Mouse (Mus musculus) erythroblast, embryonic 14.5 days (primary cell): ENCODE measurements around the gene Ak8. TPM values are rescaled to one million over a fixed set of nuclear protein-coding genes. Genes with fewer than 3 reads are reported as not detected.

ENCODE experiments used
- H3K27me3 ChIP-seq: 2 replicates; pipeline ENCODE4 v1.6.1; 2012; ENCODE audit warnings: inconsistent platforms; ENCODE audit not compliant: control insufficient read depth
- H3K36me3 ChIP-seq: 2 replicates; pipeline ENCODE4 v1.6.1; 2012; ENCODE audit warnings: mild to moderate bottlenecking, inconsistent platforms; ENCODE audit not compliant: control insufficient read depth
- H3K4me1 ChIP-seq: 2 replicates; pipeline ENCODE4 v1.6.1; 2012; ENCODE audit warnings: inconsistent platforms; ENCODE audit not compliant: control insufficient read depth
- H3K4me3 ChIP-seq: replicated peaks from 2 replicates; pipeline ENCODE3; 2012; ENCODE audit warnings: moderate library complexity, mild to moderate bottlenecking, inconsistent platforms
- H3K9me3 ChIP-seq: 2 replicates; pipeline ENCODE4 v1.6.1; 2012; ENCODE audit warnings: low read length, inconsistent platforms, mixed read lengths; ENCODE audit not compliant: control insufficient read depth
- GATA1 ChIP-seq: IDR thresholded peaks from 2 replicates; pipeline ENCODE4 v1.6.1; 2012; ENCODE audit warnings: low read length, inconsistent platforms, mixed read lengths
- TAL1 ChIP-seq: IDR thresholded peaks from 3 replicates; pipeline ENCODE4 v1.6.1; 2012; ENCODE audit warnings: low read length, inconsistent platforms, mixed read lengths
- polyA plus RNA-seq: library from polyadenylated mRNA; stranded (reverse); fragments of >175 nt; gene quantifications from 2 replicates; pipeline ENCODE4 v1.2.3, GENCODE M21; 2012

Gene Ak8
- polyA plus RNA-seq, 1 experiment: not detected

GRCm38 (mm10) chr2:28751186-28751585 lies 51.2 kb downstream of the Ak8 start:
- Histone ChIP-seq H3K4me1 (no peaks in the 10 kb centered on the region), H3K9me3 (no peaks in the 10 kb centered on the region), H3K27me3 (peaks cover 44% of the 10 kb centered on the region), H3K4me3 (no peak overlapping the region), H3K36me3 (no peaks in the 10 kb centered on the region)
- no peak for TF ChIP-seq GATA1
- no peak for TF ChIP-seq TAL1

GRCm38 (mm10) chr2:28751658-28752057 lies 51.7 kb downstream of the Ak8 start:
- H3K27me3 ChIP-seq: peaks cover 44% of the 10 kb centered on the region
- TF ChIP-seq TAL1 (no peak), GATA1 (no peak)
- H3K4me1 ChIP-seq: no peaks in the 10 kb centered on the region
- H3K4me3 ChIP-seq: no peak overlapping the region
- no peaks in the 10 kb centered on the region for H3K9me3 ChIP-seq
- no peaks in the 10 kb centered on the region for H3K36me3 ChIP-seq

GRCm38 (mm10) chr2:28752388-28752787 lies 52.4 kb downstream of the Ak8 start:
- H3K9me3 ChIP-seq: no peaks in the 10 kb centered on the region
- no peaks in the 10 kb centered on the region for H3K4me1 ChIP-seq
- TF ChIP-seq GATA1 (no peak), TAL1 (no peak)
- H3K36me3 ChIP-seq: no peaks in the 10 kb centered on the region
- H3K4me3 ChIP-seq: no peak overlapping the region
- peaks cover 44% of the 10 kb centered on the region for H3K27me3 ChIP-seq

- Histone ChIP-seq H3K36me3 (no peaks in the 10 kb centered on the region), H3K4me3 (no peak overlapping the region), H3K27me3 (peaks cover 28% of the 10 kb centered on the region), H3K9me3 (no peaks in the 10 kb centered on the region), H3K4me1 (no peaks in the 10 kb centered on the region)
- TF ChIP-seq GATA1: no peak
Observed at GRCm38 (mm10) chr2:28755451-28755850, 55.5 kb downstream of the Ak8 start.

- Histone ChIP-seq H3K9me3 (no peaks in the 10 kb centered on the region), H3K4me1 (no peaks in the 10 kb centered on the region), H3K4me3 (no peak overlapping the region), H3K27me3 (peaks cover 21% of the 10 kb centered on the region), H3K36me3 (no peaks in the 10 kb centered on the region)
- TF ChIP-seq GATA1 (no peak), TAL1 (no peak)
Observed at GRCm38 (mm10) chr2:28756201-28756600, 56.2 kb downstream of the Ak8 start.

- no peaks in the 10 kb centered on the region for H3K9me3 ChIP-seq
Observed at GRCm38 (mm10) chr2:28759441-28759840, 59.5 kb downstream of the Ak8 start.

GRCm38 (mm10) chr2:28766590-28766989 lies 66.6 kb downstream of the Ak8 start:
- no peaks in the 10 kb centered on the region for H3K9me3 ChIP-seq
- H3K27me3 ChIP-seq: peaks cover 11% of the 10 kb centered on the region
- no peak for TF ChIP-seq TAL1
- TF ChIP-seq GATA1: no peak
- H3K4me3 ChIP-seq: no peak overlapping the region
- no peaks in the 10 kb centered on the region for H3K36me3 ChIP-seq
- peaks cover 15% of the 10 kb centered on the region for H3K4me1 ChIP-seq

More at GRCm38 (mm10) chr2:28759441-28759840, 59.5 kb downstream of the Ak8 start:
- Histone ChIP-seq H3K4me3 (no peak overlapping the region), H3K4me1 (no peaks in the 10 kb centered on the region), H3K27me3 (no peaks in the 10 kb centered on the region; the same call in 1 of the 2 replicates), H3K36me3 (no peaks in the 10 kb centered on the region)
- TF ChIP-seq GATA1: no peak
- no peak for TF ChIP-seq TAL1

- Histone ChIP-seq H3K4me1 (peaks cover 15% of the 10 kb centered on the region), H3K27me3 (peaks cover 13% of the 10 kb centered on the region), H3K4me3 (no peak overlapping the region), H3K36me3 (no peaks in the 10 kb centered on the region), H3K9me3 (no peaks in the 10 kb centered on the region)
- no peak for TF ChIP-seq GATA1
- TF ChIP-seq TAL1: no peak
Observed at GRCm38 (mm10) chr2:28767041-28767440, 67.1 kb downstream of the Ak8 start.

- Histone ChIP-seq H3K9me3 (no peaks in the 10 kb centered on the region), H3K36me3 (no peaks in the 10 kb centered on the region), H3K27me3 (peaks cover 13% of the 10 kb centered on the region), H3K4me3 (no peak overlapping the region), H3K4me1 (peaks cover 15% of the 10 kb centered on the region)
- no peak for TF ChIP-seq TAL1
- TF ChIP-seq GATA1: no peak
Observed at GRCm38 (mm10) chr2:28770697-28771096, 70.7 kb downstream of the Ak8 start.

- Histone ChIP-seq H3K4me1 (no peaks in the 10 kb centered on the region), H3K9me3 (no peaks in the 10 kb centered on the region), H3K36me3 (no peaks in the 10 kb centered on the region), H3K27me3 (peaks cover 13% of the 10 kb centered on the region), H3K4me3 (no peak overlapping the region)
- TF ChIP-seq TAL1 (no peak), GATA1 (no peak)
Observed at GRCm38 (mm10) chr2:28774073-28774472, 74.1 kb downstream of the Ak8 start.
